Mouse (Mus musculus) liver, adult 2 months (tissue): ENCODE results near the gene Ifitm1.

ENCODE experiments used
- CTCF ChIP-seq: fragments of 200-500 bp; IDR thresholded peaks from 2 replicates; pipeline ENCODE4 v1.5.1; 2011; ENCODE audit warnings: low read depth, low read length, control low read depth
- POLR2A ChIP-seq: fragments of 200-500 bp; IDR thresholded peaks from 2 replicates; pipeline ENCODE4 v1.6.1; 2011; ENCODE audit warnings: low read length, control low read depth; ENCODE audit not compliant: insufficient read depth; ENCODE audit errors: extremely low read depth

DNA sequence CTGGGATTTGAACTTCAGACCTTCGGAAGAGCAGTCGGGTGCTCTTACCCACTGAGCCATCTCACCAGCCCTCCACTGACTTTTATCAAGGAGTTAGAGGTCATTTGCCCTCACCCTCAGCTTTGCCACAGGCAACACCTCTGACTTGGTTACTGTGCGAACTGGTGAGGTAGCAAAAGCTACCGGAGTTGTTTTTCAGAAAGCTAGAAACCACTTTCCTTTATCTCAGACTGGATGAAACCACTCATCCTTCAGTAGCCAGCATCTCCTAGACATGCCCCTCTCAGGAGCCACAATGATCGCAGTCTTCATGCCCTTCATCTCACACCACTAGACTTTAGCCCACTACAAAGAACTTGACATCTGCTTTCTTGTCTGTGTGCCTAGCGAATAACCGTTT lies 15.9 kb downstream of the Ifitm1 start:
- TF ChIP-seq CTCF (no peak), POLR2A (no peak)
